In the genomic region with DNA sequence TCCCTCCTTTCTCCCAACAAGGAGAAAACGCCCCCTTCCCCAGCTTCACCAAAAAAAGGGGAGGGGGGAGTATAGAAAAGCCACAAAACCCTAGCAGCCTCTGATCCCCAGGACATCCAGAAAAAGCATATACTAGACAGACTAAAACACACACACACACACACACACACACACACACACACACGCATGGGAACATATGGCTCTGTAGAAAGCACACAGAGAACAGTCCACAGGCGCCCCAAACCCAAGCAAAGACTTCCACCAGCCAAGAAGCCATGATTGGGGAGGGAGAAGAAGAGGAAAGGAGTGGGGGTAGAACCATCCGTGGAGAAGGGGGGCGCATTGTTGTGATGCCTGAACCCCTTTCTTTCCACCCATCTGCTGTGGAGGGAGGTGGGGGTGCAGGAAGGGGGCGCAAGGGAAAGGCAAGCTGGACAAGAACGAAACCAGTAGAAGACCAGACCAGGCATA, we compare ENCODE assay signal across 8 mouse cellular contexts. TPM values are rescaled to one million over a fixed set of nuclear protein-coding genes. Genes with fewer than 3 reads are reported as not detected.
DNase-seq lines count a peak whose midpoint lies in the region; ATAC-seq and TF ChIP-seq lines count a peak whose summit lies in the region.

No protein-coding gene starts in this region.

- no peak for TF ChIP-seq CTCF in layer of hippocampus, adult 2 months (conservative IDR thresholded peaks at IDR 0.05)

- peak overlapping the region; percentile 93 for H3K27ac ChIP-seq in forebrain, embryonic 16.5 days (ENCODE audit: low read length)
- H3K27ac ChIP-seq in layer of hippocampus, adult 2 months: peak overlapping the region; percentile 93
- H3K27ac ChIP-seq in midbrain, embryonic 14.5 days (replicated peaks; ENCODE audit: low read depth, low read length): peak overlapping the region; percentile 91

- peaks cover 33% of the 10 kb centered on the region for H3K4me1 ChIP-seq in forebrain, embryonic 16.5 days (replicated peaks; ENCODE audit: control insufficient read depth, insufficient read depth, low read length)
- peaks cover 22% of the 10 kb centered on the region for H3K4me1 ChIP-seq in midbrain, embryonic 14.5 days (ENCODE audit: control insufficient read depth, insufficient read depth, low read length)

- peak overlapping the region; percentile 98 for H3K9ac ChIP-seq in forebrain, embryonic 16.5 days (replicated peaks; ENCODE audit: low read depth, low read length)
- H3K9ac ChIP-seq in midbrain, embryonic 14.5 days (replicated peaks; ENCODE audit: low read length): peak overlapping the region; percentile 96

- peak; percentile 28 for DNase-seq in kidney, postnatal 10 days
- DNase-seq in kidney, adult 9 months: no peak
- peak; percentile 65 to 70 for DNase-seq in cerebellum, postnatal 14 days
- DNase-seq in layer of hippocampus, adult 2 months (ENCODE audit: low spot score in 2 of 2): peak in 1 of 2 experiments; percentile 44
- peak; percentile 65 for DNase-seq in midbrain, embryonic 14.5 days
- no peak for DNase-seq in B cell, adult 2 months
- DNase-seq in urinary bladder, postnatal 10 days (ENCODE audit: low spot score): no peak

- H3K9me3 ChIP-seq in forebrain, embryonic 16.5 days (ENCODE audit: control insufficient read depth, low read length): no peaks in the 10 kb centered on the region
- no peaks in the 10 kb centered on the region for H3K9me3 ChIP-seq in midbrain, embryonic 14.5 days (ENCODE audit: control insufficient read depth, low read length)

- ATAC-seq in forebrain, embryonic 16.5 days: no peak
- no peak for ATAC-seq in midbrain, embryonic 14.5 days (ENCODE audit: low FRiP score, low TSS enrichment)

- no peaks in the 10 kb centered on the region for H3K27me3 ChIP-seq in forebrain, embryonic 16.5 days (replicated peaks; ENCODE audit: control insufficient read depth, insufficient read depth, low read length)
- no peaks in the 10 kb centered on the region for H3K27me3 ChIP-seq in midbrain, embryonic 14.5 days (ENCODE audit: control insufficient read depth, insufficient read depth, low read length)

- 0% methylated on average over 7 of the region's 7 CpGs for WGBS in forebrain, embryonic 16.5 days
- under 1% methylated on average over 6 of the region's 7 CpGs for WGBS in midbrain, embryonic 14.5 days

- H3K4me3 ChIP-seq in forebrain, embryonic 16.5 days (replicated peaks; ENCODE audit: low read length): peak overlapping the region; percentile 95
- peak overlapping the region; percentile 92 for H3K4me3 ChIP-seq in layer of hippocampus, adult 2 months
- peak overlapping the region; percentile 85 for H3K4me3 ChIP-seq in midbrain, embryonic 14.5 days (replicated peaks; ENCODE audit: low read depth, low read length)

- H3K36me3 ChIP-seq in forebrain, embryonic 16.5 days (ENCODE audit: control insufficient read depth, insufficient read depth): no peaks in the 10 kb centered on the region
- no peaks in the 10 kb centered on the region for H3K36me3 ChIP-seq in midbrain, embryonic 14.5 days (ENCODE audit: control insufficient read depth, insufficient read depth, low read length)

- peak overlapping the region; percentile 73 for H3K4me2 ChIP-seq in forebrain, embryonic 16.5 days (ENCODE audit: low read length)
- peak overlapping the region; percentile 71 for H3K4me2 ChIP-seq in midbrain, embryonic 14.5 days (ENCODE audit: low read length)

RNA-seq across cellular contexts. Expression of a gene that starts 2.3 kb away (rescaled TPM):
- 79.1 and 97.2 TPM in 2 replicates for polyA plus RNA-seq in forebrain, embryonic 16.5 days (2015; fragmentation: Nextera tagmentation; extraction: Ambion mirVana)
- total RNA-seq in layer of hippocampus, adult 2 months (2021): 100 to 1,000 TPM; 157 to 188 TPM
- 61.6 and 75.0 TPM in 2 replicates for polyA plus RNA-seq in midbrain, embryonic 14.5 days (2014; fragmentation: Nextera tagmentation; extraction: Ambion mirVana)

Comparison
In these comparisons a context has a peak if more than half of its experiments do, and no peak if none do; other contexts are left out.
1. DNase-seq: peak in kidney, postnatal 10 days (single experiment), cerebellum, postnatal 14 days (2 of 2) and midbrain, embryonic 14.5 days (single experiment); none in kidney, adult 9 months (single experiment), B cell, adult 2 months (0 of 2) and urinary bladder, postnatal 10 days (single experiment).
2. Peak in every context shown above with its lines, with median percentiles within 50 percentile points of each other: H3K27ac ChIP-seq and H3K4me3 ChIP-seq.